Mouse (Mus musculus): ENCODE results near the gene Cct8.
"Not testable (repeated sequence)": the region's sequence is repeated elsewhere in the genome, so short reads cannot be mapped to it uniquely, and the experiment has no call there.

Gene Cct8

DNA sequence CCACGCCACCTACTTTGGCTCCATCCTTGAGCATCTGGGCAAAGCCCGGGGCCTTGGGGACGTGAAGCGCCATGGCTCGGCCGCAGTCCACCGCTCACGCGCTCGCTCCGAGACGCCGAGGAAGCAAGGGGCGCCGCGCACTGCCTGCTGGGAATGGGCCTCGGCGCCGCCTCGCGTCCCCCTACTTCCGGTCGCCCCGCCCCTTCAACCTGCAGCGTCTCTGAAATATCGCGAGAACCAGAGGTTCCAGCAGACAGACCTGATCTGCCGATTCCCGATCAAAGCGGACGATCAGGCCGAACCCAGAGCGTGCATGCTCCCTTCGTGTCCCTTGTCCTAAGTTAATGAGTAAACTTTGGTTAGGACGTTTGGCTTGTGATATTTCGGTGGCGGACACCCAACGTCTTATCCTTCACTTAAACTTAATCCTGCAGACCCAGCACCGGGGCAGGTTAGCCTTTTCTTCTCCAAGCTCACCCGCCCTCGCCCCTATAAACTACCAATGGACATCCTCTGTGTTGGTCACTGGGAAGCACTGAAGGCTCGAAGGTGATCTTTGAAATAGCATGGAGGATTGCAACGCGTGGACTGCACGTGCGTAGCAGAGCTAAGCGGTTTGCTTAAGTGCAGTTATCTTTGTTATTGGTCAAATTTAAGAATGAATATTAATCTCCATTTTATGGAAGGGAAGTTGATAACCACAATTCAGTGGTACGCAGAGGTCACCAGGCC lies at the start of gene Cct8:
Gene Cct8, minus strand, starts transcription at position 158 of the 732 bp plus-strand sequence.
- peak; percentile 98 for DNase-seq

DNA sequence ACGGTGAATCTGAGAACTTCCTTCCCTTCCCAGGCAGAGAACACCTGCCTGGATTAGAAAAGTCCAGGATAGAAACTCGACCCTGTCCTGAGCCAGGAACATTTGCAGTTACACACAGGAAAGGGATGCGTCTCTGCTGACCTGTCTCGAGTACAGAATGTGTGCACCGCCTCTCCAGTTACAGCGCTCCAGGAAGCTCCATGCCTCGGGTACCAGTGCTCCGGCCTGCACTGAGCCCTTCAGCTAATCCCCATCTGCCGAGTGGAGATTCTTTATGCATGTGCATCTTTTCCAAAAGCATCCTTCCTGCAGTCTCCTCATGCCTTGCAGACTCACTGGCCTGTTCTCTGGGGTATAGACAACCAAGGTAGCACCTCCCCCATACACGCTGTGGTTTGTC lies 33.1 kb upstream of the Cct8 start:
- DNase-seq = no peak

DNA sequence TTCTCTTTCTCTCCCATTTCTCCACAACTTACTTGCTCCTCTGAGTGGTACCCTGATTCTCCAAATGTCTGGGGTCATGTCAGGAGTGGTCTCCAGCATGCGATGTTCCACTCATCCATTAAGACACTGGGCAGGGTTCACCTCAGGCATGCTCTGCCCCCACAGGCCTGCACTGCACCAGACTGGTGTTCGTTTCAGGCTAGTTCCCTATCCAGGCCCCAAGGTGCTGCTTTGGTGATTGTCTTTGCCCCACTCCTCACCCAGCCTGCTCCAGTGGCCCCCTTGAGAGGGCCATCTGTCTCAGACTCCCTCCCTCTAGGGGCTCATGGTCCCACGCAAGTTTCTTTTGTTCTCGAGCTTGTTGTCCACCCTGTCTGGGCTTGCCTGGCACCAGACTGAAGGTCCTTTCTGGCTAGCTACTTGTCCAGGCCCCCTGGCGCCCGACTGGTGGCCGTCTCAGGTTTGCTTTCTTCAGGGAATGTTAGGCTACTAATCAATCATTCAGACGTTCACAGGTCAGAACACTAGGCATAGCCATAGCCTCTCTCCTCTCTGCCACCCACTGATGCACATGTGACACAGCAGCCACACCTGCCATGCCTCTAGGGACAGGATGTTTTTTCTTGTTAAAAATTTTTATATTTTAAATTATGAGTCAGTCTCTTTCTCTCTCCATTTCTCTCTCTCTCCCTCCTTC lies 32.0 kb upstream of the Cct8 start:
- no peak for DNase-seq

DNA sequence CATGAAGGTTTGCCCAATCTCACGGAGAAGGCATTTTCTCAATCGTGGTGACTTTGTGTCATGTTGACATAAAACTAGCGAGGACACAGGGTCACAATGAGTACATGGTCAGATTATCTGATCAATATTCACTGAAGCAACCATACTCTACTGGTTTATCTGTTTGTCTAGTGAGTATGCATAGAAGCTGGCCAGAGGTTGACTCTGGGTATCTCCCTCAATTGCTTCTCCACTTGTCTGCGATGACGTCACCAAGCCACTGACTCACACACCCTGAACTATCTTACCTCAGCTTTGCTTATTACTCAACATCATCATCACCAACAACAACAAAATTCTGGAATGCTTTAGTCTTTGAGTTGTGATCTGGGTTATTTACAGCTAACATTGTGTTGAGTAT lies 28.6 kb upstream of the Cct8 start:
- no peak for DNase-seq

DNA sequence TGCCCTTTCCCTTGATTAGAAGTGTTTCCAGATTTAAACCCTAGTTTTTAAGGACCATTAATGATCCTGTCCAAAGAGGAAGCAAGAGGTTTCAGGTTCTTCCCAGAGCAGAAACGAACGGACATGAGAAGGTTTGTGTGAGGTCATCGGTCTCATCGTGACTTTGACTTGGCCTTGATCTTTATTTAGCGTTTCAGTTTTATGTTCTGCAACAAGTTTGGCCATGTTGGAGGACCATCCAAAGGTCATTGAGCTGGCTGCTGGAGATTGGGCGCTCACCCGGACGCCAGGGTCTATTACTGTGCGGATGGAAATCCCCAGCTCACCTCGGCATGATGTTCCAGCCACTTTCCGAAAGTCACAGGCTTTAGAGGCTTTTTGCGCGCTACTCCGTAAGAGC lies 16.7 kb upstream of the Cct8 start:
- no peak for DNase-seq

DNA sequence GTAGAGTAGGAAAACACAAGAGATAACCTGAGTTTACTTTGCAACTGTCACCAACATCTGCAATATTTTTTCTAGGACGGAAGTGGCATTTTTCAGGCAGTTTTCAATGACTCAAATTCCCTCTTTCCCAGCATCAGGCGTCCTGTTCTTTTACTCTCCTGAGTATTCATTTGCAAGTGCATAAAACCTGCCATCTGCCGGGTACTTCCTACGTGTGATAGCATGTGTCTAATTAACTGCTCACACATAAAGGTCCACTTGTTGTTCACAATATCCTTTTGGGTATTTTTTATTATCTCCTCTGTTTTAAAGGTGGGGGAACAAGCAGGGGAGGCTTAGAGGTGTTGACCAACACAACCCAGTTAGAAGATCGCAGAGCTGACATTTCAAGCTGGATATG lies 16.0 kb upstream of the Cct8 start:
- DNase-seq = no peak

DNA sequence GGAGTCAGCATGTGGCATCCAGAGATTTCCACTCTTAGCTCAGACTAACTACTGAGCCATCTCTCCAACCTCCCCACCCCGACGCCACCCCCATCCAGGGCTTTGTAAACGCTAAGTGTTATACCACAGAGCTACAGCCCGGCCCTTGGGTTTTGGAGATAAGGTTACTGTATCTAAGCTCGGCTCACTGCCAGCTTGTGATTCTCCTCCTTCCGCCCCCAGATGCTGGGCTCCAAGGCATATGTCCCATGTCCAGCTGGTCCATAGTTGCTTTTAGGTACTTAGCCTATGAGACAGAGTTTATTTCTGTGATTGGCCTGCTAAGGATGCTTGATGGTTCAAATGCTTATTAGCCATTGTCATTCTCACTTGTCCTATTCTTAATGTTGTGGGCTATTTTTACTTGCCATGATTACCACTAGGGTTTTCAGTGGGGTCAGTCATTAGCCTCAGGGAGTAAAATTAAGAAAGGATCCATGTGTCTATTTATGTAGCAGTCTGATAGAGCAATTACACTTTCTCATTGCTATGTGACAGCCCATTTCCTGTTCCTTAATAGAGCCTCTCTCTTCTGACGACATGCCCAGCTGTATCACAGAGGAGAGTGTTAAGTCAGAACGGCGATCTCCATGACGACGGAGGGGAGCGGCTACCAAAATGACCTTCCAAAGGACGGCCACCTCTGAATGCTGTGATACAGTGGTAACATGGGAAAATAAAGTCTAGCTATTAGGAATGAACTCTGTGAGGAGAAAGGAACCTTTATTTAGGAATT lies 5.8 kb upstream of the Cct8 start:
- DNase-seq = no peak

DNA sequence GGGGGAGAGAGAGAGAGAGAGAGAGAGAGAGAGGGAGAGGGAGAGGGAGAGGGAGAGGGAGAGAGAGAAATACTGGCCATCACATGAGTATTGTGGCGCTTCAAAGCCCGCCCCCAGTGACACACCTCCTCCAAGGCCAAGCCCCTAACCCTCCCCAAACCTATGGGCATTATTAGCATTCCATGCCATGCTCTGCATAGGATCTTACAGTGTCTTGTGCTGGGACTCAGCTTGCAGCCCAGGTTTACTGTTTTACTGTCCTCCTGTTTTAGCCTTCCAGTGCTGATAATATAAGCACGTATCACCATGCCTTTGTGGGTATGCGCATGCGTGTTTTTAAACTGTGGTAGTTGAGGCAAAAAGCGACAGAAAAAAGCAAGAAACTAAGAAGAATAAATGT lies 3.9 kb upstream of the Cct8 start:
- DNase-seq = no peak

DNA sequence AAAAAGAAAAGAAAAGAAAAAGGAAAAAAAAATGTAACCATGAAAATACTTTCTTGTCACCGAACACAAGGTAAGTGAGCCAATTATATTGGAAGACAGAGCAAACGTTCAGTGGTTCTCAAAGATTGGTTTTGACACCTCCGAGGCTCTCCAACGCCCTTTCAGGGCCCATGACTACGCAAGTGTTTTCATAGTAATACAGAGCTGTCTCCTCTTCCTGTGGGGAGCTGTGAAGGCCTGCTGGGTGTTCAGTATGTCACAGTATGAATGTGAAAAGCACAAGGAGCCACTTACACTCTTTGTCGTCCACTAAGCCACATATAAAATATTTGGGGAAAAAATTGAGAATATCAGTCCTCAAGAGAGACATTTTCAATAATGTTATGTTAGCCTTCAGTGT lies 1.5 kb upstream of the Cct8 start:
- DNase-seq = no peak

DNA sequence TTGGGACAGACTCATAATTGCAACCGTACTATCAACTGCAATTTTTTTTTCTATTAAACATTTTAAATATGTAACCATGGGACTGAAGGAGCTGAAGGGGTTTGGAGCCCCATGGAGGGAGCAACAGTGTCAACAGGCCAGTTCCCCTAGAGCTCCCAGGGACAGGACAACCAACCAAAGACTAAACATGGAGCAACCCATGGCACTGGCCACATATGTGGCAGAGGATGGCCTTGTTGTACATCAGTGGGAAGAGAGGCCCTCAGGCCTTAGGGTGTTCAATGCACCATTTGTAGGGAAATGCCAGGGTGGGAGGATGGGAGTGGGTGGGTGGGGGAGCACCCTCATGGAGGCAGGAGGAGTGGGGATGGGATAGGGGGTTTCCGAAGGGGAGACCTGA lies 1.1 kb upstream of the Cct8 start:
- DNase-seq = no peak

DNA sequence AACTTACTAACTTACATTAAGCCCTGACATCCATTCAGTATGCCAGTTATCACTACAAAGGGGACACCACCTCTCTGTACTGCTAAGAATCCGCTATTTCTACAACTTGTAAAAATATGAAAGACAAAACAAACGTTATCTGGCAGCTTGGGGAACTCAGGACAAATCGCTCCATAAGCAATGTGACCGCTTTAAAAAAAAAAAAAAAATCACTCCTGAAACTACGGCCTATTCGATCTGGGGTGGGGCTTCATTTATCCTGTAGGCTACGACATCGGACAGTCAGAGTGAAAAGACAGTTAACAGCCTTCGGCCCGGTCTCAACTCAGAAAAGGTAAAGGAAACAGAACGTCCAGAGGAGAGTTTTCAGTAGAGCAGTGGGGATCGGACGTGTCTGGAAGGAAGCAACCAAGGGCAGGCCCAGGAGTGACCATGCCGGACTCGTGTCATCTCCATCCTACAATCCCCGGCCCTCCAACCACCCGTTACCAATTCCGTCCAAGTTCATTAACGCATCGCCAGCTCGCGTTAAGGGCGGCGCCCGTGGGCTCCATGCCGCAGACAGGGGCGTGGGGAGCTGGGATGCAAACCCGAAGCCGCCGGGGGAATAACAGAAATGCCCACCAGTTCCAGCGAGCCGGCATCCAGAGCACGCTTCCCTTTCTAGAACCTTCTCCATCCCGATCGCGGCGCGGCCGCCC lies 568 bp downstream of the Cct8 start:
- peak in 1 of 2 experiments; percentile 9 for DNase-seq

DNA sequence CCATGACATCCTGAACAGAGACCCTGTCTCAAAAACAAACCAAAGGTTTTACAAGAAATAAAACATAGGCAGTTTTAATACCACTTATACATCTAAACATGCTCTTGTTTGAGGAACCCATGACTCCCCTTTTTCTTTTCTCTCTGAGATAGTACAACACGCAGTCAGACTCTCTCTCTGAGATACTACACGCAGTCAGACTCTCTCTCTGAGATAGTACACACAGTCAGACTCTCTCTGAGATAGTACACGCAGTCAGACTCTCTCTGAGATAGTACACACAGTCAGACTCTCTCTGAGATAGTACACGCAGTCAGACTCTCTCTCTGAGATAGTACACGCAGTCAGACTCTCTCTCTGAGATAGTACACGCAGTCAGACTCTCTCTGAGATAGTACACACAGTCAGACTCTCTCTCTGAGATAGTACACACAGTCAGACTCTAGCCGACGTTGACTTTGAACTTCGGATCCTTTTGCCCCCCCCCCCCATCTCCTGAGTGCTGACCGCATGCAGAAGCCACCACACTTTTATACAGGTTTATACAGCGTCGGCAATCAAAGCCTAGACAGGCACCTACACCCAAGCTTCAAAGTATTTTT lies 3.4 kb downstream of the Cct8 start:
- DNase-seq = not testable (repeated sequence)

DNA sequence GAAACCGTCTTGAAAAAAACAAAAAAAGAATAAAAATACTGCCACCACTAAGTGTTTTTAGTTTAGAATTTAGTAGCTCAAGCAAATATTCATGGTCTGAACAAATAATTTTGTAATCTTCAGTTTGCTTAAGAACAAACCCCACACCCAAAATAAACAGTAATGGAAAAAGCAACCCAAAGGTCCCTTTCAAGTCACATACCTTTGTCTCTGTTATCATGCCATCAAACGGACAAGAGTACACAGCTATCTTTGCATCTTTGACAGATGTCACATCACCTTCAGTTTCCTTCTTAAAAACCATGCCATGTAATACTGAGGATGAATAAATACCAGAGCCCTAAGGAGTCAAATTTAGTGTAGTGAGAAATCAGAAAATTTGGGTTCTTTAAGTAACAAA lies 7.1 kb downstream of the Cct8 start:
- no peak for DNase-seq

DNA sequence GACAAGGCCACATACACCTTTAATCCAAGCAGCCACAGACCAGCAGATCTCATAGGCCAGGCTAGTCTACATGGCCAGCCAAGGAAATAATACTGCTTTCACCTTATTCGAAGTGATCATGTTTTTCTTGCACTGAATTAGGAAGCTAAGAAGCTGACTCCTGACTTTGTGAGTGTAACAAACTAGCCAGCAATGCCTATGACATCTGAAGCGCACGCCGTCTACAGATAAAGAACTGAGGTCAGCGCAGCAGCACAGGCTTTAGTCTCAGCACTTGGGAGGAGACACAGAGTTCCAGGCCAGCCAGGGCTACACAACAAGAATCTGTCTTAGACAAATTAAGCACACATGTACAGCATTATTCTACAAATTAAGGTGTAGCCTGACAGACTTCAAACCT lies 8.9 kb downstream of the Cct8 start:
- no peak for DNase-seq

DNA sequence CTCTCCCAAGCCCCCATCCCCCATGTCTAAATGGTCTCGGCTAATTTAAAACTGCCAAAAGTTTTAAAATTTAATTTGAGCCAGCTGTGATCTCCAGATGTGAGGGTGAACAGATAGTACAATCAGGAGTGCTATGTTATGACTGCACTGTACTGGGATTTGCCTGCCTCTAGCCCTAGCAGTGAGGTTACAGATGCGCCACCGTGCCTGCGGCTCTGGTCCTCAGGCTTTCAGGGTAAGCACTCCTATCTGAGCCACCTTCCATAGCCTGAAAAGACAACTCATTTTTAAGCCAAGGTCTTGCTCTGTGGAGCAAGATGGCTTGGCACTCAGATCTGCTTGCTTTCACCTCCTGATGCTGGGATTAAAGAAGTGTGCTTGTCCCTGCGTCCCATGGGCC lies 11.3 kb downstream of the Cct8 start:
- no peak for DNase-seq

DNA sequence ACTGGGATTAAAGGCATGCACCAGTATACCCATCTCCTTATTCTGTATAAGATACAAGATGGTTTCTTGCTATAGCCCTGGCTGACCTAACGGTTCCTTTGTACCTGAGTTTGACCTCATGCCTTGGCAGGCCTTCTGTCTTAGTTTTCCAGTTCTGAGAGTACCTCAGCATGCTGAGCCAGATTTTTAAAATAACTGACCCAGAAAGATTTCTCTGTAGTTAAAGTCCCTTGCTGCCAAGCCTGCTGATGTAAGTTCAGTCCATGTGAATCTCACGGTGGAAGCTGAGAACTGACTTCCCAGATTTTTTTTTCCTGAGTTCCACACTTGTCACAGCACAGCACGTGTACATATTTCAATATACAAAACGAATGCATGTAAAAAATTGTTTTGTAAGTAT lies 25.1 kb downstream of the Cct8 start:
- DNase-seq = no peak

DNA sequence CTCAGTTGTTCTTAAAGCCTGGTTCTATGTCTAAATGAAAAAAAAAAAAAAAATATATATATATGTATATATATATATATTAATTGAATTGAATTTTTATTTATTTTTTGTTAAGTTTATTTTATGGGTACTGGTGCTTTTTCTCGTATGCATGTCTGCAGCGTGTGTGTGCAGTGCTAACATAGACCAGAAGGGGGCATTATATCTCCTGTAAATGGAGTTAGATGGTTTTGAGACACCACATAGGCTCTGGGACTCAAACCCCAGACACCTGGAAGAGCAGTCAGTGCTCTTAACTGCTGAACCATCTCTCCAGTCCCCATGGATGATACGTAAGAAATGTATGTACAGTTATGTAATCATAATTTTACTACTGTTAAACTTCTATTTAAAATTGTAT lies 36.9 kb downstream of the Cct8 start:
- DNase-seq = no peak

DNA sequence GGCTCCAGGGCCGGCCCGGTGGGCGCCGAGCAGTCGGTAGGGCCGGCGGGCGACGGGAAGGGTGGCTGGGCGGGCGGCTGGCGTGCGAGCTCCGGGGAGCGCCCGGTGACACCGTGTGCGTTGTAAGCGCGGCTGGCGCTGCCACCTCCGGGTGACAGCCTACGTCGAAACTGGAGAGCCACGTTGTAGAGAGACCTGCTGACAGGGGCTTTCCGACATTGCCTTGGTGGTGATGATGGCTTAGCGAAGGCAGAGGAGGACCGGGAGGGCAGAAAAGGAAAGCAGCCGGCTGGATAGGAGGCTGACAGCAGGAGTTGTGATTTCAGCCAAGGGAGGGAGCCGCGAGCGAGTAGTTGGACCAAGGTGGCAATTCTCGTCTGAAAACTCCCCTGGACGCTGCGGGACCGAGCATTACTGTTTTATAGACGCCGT lies 40.5 kb downstream of the Cct8 start:
- DNase-seq = peak in 1 of 2 experiments; percentile 21

DNA sequence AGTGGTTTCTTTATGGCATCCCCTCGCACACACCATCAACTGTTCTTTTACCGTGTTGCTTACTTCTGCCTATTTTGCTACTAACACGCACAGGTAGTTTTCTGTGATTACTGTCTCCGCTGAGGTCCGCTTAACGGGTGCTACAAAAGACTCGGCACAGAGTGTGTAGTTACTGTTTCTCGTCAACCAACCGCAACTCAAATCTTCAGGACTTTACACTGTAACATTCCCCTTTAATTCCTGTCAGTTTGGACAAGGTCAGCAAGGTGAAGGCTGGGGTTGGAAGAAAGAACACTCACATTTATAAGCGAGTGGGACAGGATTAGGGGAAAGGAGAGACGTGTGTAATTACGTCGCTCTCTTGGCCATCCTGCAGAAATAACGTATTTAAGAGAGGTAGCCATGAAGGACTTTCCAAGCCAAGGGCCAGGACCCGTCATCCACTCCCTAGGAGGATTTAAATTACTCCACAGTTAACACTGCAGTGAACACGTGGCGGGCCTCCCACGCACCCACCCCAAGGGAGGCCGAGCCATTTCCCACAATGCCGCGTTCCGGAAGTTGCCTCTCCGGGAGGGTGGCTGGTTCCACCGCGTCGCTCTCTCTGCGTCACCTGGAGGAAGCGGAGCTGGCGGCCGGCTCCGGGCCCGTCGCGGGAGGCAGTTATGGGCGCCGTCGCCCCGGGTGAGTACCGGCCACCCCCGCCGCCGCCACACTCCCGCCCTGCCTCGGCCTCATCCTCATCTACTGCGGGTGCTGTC lies 41.1 kb downstream of the Cct8 start, which contains the start of gene Usp16:
Gene Usp16, plus strand, starts transcription at position 285 of the 761 bp plus-strand sequence.
- peak; percentile 88 to 91 for DNase-seq

DNA sequence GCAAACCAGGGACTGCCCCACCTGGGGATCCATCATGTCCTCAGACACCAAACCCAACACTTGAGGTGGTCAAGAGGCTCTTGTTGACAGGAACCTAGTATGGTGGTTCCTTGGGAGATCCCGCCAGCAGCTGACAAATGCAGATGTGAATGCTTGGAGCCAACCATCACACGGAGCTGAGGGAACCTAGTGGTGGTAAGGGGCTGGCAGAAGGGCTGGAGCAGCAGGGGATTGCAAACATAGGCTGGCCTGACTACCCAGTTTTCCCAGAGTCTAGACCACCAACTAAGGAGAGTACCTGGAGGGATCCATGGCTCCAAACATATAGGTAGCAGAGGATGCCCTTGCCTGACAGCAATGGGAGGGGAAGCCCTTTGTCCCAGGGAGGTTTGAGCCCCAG lies 42.4 kb downstream of the Cct8 start:
- no peak for DNase-seq

DNA sequence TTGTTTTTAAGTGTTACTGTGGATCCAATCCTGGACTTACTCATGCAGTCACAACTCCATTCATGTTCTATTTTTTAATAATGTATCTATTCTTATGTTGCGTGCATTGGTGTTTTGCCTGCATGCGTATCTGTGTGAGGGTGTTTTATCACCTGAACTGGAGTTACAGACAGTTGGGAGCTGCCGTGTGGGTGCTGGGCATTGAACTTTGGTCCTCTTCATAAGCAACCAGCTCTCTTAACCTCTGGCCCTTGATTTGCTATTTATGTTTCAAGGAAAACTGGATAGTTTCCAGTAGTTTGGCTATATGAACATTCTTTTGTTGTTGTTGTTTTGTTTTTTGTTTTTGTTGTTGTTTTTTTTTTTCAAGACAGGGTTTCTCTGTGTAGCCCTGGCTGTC lies 50.1 kb downstream of the Cct8 start:
- no peak for DNase-seq

DNA sequence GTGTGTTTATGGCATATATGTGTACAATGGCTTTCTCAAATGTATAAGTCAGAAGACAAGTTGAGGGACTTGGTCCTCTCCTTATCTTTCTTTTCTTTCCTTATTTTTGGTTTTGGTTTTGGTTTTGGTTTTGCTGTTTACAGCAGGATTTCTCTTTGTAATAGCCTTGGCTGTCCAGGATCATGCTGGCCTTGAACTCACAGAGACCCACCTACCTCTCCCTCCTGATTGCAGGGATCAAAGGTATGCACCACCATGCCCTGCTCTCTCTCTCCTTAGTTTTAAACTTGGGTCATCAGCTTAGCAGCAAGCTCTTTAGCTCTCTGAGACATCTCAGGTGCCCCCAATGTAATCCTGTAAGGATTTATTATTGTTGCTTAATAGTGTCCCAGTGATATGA lies 50.6 kb downstream of the Cct8 start:
- no peak for DNase-seq
